Mouse (Mus musculus) liver, postnatal 0 days (tissue): ENCODE measurements at regions not wholly inside any gene's neighbourhood (a gene's known extent, or its start where the extent isn't known, plus 50 kb on each side); places are given as distances from the start of the nearest gene placed in this dataset.

Experiments used
- ATAC-seq: fragments of 200-750 bp; cut with Nextera tagmentation; 2 replicates; pipeline ENCODE4 v1.8.0; 2017; ENCODE audit warnings: mild to moderate bottlenecking, moderate library complexity
- DNase-seq: peaks from one replicate; pipeline ENCODE4 v3.0.0-alpha.2; 2016
- H3K27ac ChIP-seq: fragments of 300-500 bp; sonication (generic); 2 replicates; pipeline ENCODE4 v1.5.1; 2014; ENCODE audit warnings: antibody characterized with exemption, moderate library complexity, mild to moderate bottlenecking, low read depth
- H3K27me3 ChIP-seq: fragments of 300-500 bp; sonication (generic); 2 replicates; pipeline ENCODE4 v1.6.1; 2014; ENCODE audit warnings: low read length, control low read depth, mixed read lengths; ENCODE audit not compliant: insufficient read depth
- H3K36me3 ChIP-seq: fragments of 300-500 bp; sonication (generic); replicated peaks from 2 replicates; pipeline ENCODE4 v1.6.1; 2014; ENCODE audit warnings: mild to moderate bottlenecking, control low read depth, low read length, moderate library complexity, mixed read lengths; ENCODE audit not compliant: insufficient read depth
- H3K4me1 ChIP-seq: fragments of 300-500 bp; sonication (generic); 2 replicates; pipeline ENCODE4 v1.6.1; 2014; ENCODE audit warnings: antibody characterized with exemption, mild to moderate bottlenecking, control low read depth; ENCODE audit not compliant: insufficient read depth
- H3K4me2 ChIP-seq: fragments of 300-500 bp; sonication (generic); 2 replicates; pipeline ENCODE4 v1.6.1; 2014; ENCODE audit warnings: low read depth, mild to moderate bottlenecking, low read length, moderate library complexity, mixed read lengths
- H3K4me3 ChIP-seq: fragments of 300-500 bp; sonication (generic); 2 replicates; pipeline ENCODE4 v1.5.1; 2014; ENCODE audit warnings: low read depth, low read length
- H3K9ac ChIP-seq: fragments of 300-500 bp; sonication (generic); replicated peaks from 2 replicates; pipeline ENCODE4 v1.6.1; 2014; ENCODE audit warnings: mild to moderate bottlenecking, moderate library complexity
- H3K9me3 ChIP-seq: fragments of 300-500 bp; sonication (generic); 2 replicates; pipeline ENCODE4 v1.6.1; 2016; ENCODE audit warnings: mild to moderate bottlenecking, control low read depth, low read length, mixed read lengths
- CTCF ChIP-seq: sonication (generic); IDR thresholded peaks from 2 replicates; pipeline ENCODE4 v1.5.1; 2016; ENCODE audit warnings: antibody characterized with exemption, low read depth
- EP300 ChIP-seq: IDR thresholded peaks from 2 replicates; pipeline ENCODE4 v1.6.1; 2016; ENCODE audit warnings: antibody characterized with exemption, low read depth, mild to moderate bottlenecking
- WGBS: fragments of 180-500 bp; shearing (Covaris S2); extraction: QIAGEN DNeasy Blood & Tissue Kit; methylation state at CpG from one replicate; pipeline ENCODE4 v1.1.7; 2014; ENCODE audit not compliant: insufficient replicate concordance; 5-methylcytosine and 5-hydroxymethylcytosine counted together

DNA sequence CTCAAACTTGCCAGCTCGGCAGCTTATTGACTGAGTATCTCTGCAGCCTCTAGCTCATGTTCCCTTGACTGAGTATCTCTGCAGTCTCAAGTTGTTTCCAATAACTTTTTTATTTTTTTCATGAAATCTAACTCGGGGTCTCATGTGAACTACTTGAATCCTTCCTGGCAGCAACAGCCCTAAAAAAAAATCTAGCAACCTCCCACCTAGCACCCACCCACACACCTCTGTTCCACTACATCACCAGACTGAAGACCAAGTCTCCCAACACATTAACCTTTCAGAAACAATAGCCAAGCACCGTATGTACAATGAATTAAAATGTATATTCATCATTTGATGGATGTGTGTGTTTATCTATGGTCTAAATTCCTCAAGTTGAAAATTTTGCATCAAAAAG lies 387.7 kb upstream of the Gm10131 start:
- Histone ChIP-seq H3K27me3 (no peaks in the 10 kb centered on the region), H3K36me3 (no peaks in the 10 kb centered on the region), H3K27ac (no peak overlapping the region), H3K4me2 (no peak overlapping the region), H3K4me1 (no peaks in the 10 kb centered on the region), H3K9ac (no peak overlapping the region), H3K9me3 (no peaks in the 10 kb centered on the region), H3K4me3 (no peak overlapping the region)
- TF ChIP-seq EP300 (no peak), CTCF (no peak)
- no peak for ATAC-seq
- no peak for DNase-seq
- WGBS, result 66% methylated on average over 3 of the region's 3 CpGs

DNA sequence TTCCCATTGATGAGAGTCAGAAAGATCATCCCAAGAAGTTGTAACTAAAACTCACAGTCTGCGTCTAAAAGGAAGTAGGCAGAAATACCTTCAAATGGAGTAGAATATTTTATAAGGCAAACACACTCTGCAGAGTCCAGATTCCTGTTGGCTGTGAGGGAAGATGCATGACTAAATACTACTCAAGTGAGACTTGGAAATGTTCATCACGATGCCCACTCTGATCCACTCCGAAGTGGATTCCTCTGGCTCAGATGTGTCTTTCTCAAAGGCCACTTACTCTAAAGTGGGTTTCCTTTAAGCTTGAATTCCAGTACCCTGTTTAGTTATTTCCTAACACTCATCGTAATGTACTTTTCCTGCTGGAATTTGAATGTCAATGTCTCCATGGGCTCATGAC lies 385.2 kb upstream of the Gm10131 start:
- Histone ChIP-seq H3K27ac (no peak overlapping the region), H3K27me3 (no peaks in the 10 kb centered on the region), H3K4me1 (no peaks in the 10 kb centered on the region), H3K4me2 (no peak overlapping the region), H3K9ac (no peak overlapping the region), H3K36me3 (no peaks in the 10 kb centered on the region), H3K4me3 (no peak overlapping the region), H3K9me3 (no peaks in the 10 kb centered on the region)
- TF ChIP-seq CTCF (no peak), EP300 (no peak)
- no peak for DNase-seq
- ATAC-seq, result no peak
- 83% methylated on average over 4 of the region's 4 CpGs for WGBS

DNA sequence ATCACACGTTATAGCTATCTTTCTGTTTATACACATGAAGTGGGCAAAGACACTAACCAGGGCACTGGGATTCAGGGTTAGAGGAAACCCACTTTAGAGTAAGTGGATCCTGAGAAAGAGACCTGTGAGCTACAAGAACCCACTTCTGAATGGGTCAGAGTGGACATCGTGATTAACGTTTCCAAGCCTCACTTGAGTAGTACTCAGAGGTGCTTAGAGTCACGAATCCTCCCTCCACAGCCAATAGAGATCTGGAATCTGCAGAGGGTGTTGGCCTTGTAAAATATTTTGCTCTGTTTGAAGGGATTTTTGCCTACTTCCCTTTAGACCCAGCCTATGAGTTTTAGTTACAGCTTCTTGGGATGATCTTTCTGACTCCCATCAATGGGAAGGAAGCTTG lies 384.4 kb upstream of the Gm10131 start:
- Histone ChIP-seq H3K36me3 (no peaks in the 10 kb centered on the region), H3K4me3 (no peak overlapping the region), H3K27me3 (no peaks in the 10 kb centered on the region), H3K4me2 (no peak overlapping the region), H3K27ac (no peak overlapping the region), H3K9me3 (no peaks in the 10 kb centered on the region), H3K9ac (no peak overlapping the region), H3K4me1 (no peaks in the 10 kb centered on the region)
- no peak for ATAC-seq
- DNase-seq, result no peak
- TF ChIP-seq CTCF, result no peak
- no peak for TF ChIP-seq EP300
- 75% methylated on average over 4 of the region's 4 CpGs for WGBS

DNA sequence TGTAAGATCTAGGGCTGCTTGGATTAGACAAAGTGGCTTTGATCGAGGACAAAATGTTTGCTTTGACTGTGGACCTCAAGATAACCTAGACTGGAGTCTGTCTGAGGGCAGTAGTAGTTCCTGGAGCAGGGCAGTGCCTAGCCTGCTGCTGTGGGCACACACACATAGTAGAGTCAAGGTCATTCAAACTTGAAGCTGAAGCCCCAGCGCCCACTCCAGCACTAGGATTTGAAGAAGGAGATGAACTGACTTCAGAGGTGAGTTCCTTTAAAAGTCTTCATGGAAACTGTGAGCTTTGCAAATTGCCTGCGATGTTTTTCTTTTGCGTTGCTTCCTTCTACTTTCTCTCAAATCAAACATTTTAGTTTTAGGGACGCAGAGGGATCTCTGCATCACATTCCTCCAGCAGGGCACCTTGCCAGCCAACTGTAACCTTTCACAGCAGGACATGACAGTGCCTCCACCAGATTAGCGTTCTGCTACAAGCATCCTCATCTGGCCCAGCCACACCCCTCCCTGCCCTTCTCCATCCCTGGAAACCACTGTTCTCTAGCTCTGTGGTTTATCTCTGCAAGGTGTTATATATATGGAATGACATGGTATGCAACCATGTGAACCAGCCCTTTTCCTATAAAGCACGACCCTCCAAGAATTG lies 377.3 kb upstream of the Gm10131 start:
- no peak for DNase-seq
- no peak overlapping the region for H3K4me3 ChIP-seq
- no peaks in the 10 kb centered on the region for H3K9me3 ChIP-seq
- TF ChIP-seq CTCF (no peak), EP300 (no peak)
- H3K4me1 ChIP-seq, result no peaks in the 10 kb centered on the region
- no peak overlapping the region for H3K4me2 ChIP-seq
- H3K36me3 ChIP-seq, result no peaks in the 10 kb centered on the region
- 66% methylated on average over 7 of the region's 7 CpGs for whole genome bisulfite sequencing
- H3K27me3 ChIP-seq, result no peaks in the 10 kb centered on the region
- no peak overlapping the region for H3K27ac ChIP-seq
- ATAC-seq, result no peak
- H3K9ac ChIP-seq, result no peak overlapping the region

DNA sequence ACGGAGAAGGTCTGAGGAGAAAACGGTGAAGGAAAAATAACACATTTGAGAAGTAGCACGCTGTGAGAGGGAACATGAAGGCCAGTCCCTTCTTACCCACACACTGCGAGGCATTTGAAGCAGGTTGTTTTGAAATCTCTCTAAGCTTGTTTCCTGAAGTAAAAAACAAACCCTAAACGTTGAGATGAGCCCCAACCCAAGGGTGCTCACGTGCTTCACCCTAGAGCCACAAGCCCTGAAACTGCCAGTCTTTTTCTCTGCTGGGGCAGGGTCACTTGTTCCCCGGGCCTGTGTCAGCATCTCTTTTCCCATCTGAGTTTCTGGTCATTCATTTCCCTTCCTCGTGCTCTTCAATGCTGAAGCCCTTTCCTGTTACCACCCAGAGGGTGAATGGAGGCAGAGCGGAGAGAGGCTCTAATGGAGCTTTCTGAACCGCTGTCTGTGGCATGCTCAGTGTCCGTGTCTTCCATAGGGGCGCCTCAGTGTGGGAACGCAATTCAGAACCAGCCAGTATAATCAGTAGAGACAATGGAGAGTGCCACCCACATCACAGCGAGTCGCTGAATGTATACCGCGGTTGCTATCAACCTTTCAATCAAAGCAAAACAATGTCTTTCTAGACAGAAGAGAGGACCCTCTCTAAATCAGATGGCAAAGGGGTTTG lies 375.0 kb upstream of the Gm10131 start:
- H3K9me3 ChIP-seq, result no peaks in the 10 kb centered on the region
- no peak for DNase-seq
- H3K4me1 ChIP-seq, result no peaks in the 10 kb centered on the region
- TF ChIP-seq EP300, result no peak
- no peak for TF ChIP-seq CTCF
- no peaks in the 10 kb centered on the region for H3K27me3 ChIP-seq
- no peak for ATAC-seq
- H3K9ac ChIP-seq, result no peak overlapping the region
- H3K27ac ChIP-seq, result no peak overlapping the region
- H3K4me2 ChIP-seq, result no peak overlapping the region
- 58% methylated on average over 17 of the region's 17 CpGs for WGBS
- no peaks in the 10 kb centered on the region for H3K36me3 ChIP-seq
- no peak overlapping the region for H3K4me3 ChIP-seq

DNA sequence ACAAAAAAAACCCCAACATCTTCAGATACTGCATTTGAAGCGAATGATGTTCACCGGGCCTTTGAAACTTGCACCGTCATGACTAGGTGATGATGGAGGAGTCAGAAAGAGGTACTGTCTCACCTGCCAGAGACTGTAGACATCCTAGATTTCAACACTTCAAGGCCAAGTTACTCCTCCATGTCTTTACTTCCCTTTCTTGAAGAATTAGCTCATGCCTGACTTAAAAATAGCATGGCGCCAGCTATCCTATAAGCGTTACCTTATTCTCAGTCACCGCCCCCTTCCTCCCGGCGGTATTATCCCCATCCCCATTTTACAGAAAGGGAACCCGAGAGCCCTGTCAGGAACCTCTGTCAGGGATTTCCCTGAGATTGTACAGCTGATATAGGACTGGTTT lies 374.4 kb upstream of the Gm10131 start:
- Histone ChIP-seq H3K27me3 (no peaks in the 10 kb centered on the region), H3K4me1 (no peaks in the 10 kb centered on the region), H3K27ac (no peak overlapping the region), H3K36me3 (no peaks in the 10 kb centered on the region), H3K4me2 (no peak overlapping the region), H3K9me3 (no peaks in the 10 kb centered on the region), H3K9ac (no peak overlapping the region), H3K4me3 (no peak overlapping the region)
- no peak for ATAC-seq
- 76% methylated on average over 9 of the region's 9 CpGs for WGBS
- TF ChIP-seq CTCF (no peak), EP300 (no peak)
- no peak for DNase-seq

DNA sequence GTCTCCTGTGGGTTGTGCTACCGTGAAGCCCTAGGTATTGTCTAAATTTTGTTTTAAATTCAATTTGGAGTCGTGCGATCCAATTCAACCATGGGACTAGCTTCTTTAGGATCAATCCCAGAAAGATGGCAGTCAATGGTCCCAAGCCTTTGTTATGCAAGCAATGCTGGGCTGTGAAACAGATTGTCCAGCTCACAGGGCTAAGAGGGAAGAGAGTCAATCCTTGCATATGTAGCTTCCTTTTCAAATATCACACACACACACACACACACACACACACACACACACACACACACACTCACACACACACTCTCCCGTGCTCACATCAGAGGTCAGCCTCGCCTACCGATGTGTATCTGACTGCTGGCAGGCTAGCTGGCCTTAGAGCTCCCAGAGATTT lies 373.8 kb upstream of the Gm10131 start:
- Histone ChIP-seq H3K4me2 (no peak overlapping the region), H3K4me3 (no peak overlapping the region), H3K9me3 (no peaks in the 10 kb centered on the region), H3K27me3 (no peaks in the 10 kb centered on the region), H3K27ac (no peak overlapping the region), H3K4me1 (no peaks in the 10 kb centered on the region), H3K9ac (no peak overlapping the region), H3K36me3 (no peaks in the 10 kb centered on the region)
- ATAC-seq (no peak), DNase-seq (no peak)
- no peak for TF ChIP-seq EP300
- TF ChIP-seq CTCF, result no peak
- 75% methylated on average over 6 of the region's 6 CpGs for WGBS
